ENCODE assay signal across 17 mouse cellular contexts in the genomic region with DNA sequence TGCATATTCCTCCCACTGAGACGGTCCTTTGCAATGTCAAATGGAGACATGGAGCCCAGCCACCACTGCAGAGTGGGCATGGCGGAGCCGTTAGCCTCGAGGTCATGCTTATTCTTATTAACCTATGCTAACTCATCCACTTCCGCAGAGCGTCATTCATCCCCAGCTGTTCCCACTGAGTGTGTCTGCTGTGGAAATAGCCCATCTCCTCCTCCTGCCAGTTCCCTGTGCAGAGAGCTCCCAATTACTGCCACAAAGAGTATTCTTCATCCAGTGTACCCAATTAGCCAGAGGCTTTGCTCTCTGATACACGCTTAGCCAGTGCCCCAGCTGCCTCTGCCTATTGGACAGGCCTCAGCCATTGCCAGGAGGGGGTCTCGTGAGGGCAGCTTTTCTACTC.
DNase-seq lines count a peak whose midpoint lies in the region; ATAC-seq lines count a peak whose summit lies in the region.
"Had no signal": no experiment of that assay in that cellular context is flagged by ENCODE, and none has a peak within 500 bp of the region (broad histone marks: within the 10 kb centered on the region; RNA-seq: fewer than 3 reads in every experiment).

No protein-coding gene starts in this region.

- no peak overlapping the region for H3K4me3 ChIP-seq in midbrain, embryonic 12.5 days
- H3K4me3 ChIP-seq in midbrain, embryonic 10.5 days: no peak overlapping the region
- no peak overlapping the region for H3K4me3 ChIP-seq in forebrain, embryonic 10.5 days
- no peak overlapping the region for H3K4me3 ChIP-seq in hindbrain, embryonic 10.5 days
- no peak overlapping the region for H3K4me3 ChIP-seq in midbrain, embryonic 16.5 days (ENCODE audit: low read depth, low read length)
- no peak overlapping the region for H3K4me3 ChIP-seq in intestine, embryonic 16.5 days (ENCODE audit: low read length)
- no peak overlapping the region for H3K4me3 ChIP-seq in heart, embryonic 11.5 days (ENCODE audit: low read depth, low read length)
- no peak overlapping the region for H3K4me3 ChIP-seq in kidney, embryonic 14.5 days (ENCODE audit: low read length)
- H3K4me3 ChIP-seq: heart, adult 2 months; limb, embryonic 15.5 days had no signal

- H3K9me3 ChIP-seq in midbrain, embryonic 12.5 days: no peaks in the 10 kb centered on the region
- no peaks in the 10 kb centered on the region for H3K9me3 ChIP-seq in midbrain, embryonic 10.5 days (replicated peaks)
- H3K9me3 ChIP-seq in forebrain, embryonic 10.5 days: no peaks in the 10 kb centered on the region
- H3K9me3 ChIP-seq in hindbrain, embryonic 10.5 days: no peaks in the 10 kb centered on the region
- H3K9me3 ChIP-seq in midbrain, embryonic 16.5 days (replicated peaks; ENCODE audit: control insufficient read depth, low read length, poor library complexity, severe bottlenecking): no peaks in the 10 kb centered on the region
- no peaks in the 10 kb centered on the region for H3K9me3 ChIP-seq in intestine, embryonic 16.5 days (ENCODE audit: control insufficient read depth, low read length)
- no peaks in the 10 kb centered on the region for H3K9me3 ChIP-seq in heart, embryonic 11.5 days (replicated peaks; ENCODE audit: control insufficient read depth, low read length)
- no peaks in the 10 kb centered on the region for H3K9me3 ChIP-seq in kidney, embryonic 14.5 days (ENCODE audit: control insufficient read depth, low read length)
- H3K9me3 ChIP-seq: limb, embryonic 15.5 days had no signal

- peaks cover 12% of the 10 kb centered on the region; the same call in 1 of the 2 replicates for H3K4me1 ChIP-seq in midbrain, embryonic 12.5 days
- no peaks in the 10 kb centered on the region for H3K4me1 ChIP-seq in midbrain, embryonic 10.5 days
- peaks cover 14% of the 10 kb centered on the region for H3K4me1 ChIP-seq in forebrain, embryonic 10.5 days
- 0 out of 2 replicates have a peak, but pooled peaks cover 6% of the 10 kb centered on the region for H3K4me1 ChIP-seq in hindbrain, embryonic 10.5 days (replicated peaks)
- no peaks in the 10 kb centered on the region for H3K4me1 ChIP-seq in midbrain, embryonic 16.5 days (ENCODE audit: control insufficient read depth, insufficient read depth, low read length)
- H3K4me1 ChIP-seq in intestine, embryonic 16.5 days (ENCODE audit: control insufficient read depth, insufficient read depth, low read length): no peaks in the 10 kb centered on the region
- H3K4me1 ChIP-seq in heart, embryonic 11.5 days (ENCODE audit: control insufficient read depth, insufficient read depth, low read length): no peaks in the 10 kb centered on the region
- no peaks in the 10 kb centered on the region for H3K4me1 ChIP-seq in kidney, embryonic 14.5 days (ENCODE audit: control insufficient read depth, insufficient read depth, low read length)
- H3K4me1 ChIP-seq: limb, embryonic 15.5 days had no signal

- peak; percentile 75; the same call in 1 of the 2 replicates for ATAC-seq in midbrain, embryonic 12.5 days (ENCODE audit: low FRiP score, low read depth)
- ATAC-seq in midbrain, embryonic 16.5 days: peak; percentile 66; the same call in 1 of the 2 replicates
- ATAC-seq in intestine, embryonic 16.5 days: no peak
- no peak for ATAC-seq in heart, embryonic 11.5 days (replicated peaks; ENCODE audit: insufficient number of reproducible peaks, low FRiP score, low TSS enrichment)
- ATAC-seq in kidney, embryonic 14.5 days (ENCODE audit: low FRiP score, low TSS enrichment): no peak

- H3K27me3 ChIP-seq in midbrain, embryonic 12.5 days: no peaks in the 10 kb centered on the region
- H3K27me3 ChIP-seq in midbrain, embryonic 10.5 days (ENCODE audit: low read depth, poor library complexity, severe bottlenecking): no peaks in the 10 kb centered on the region
- no peaks in the 10 kb centered on the region for H3K27me3 ChIP-seq in forebrain, embryonic 10.5 days (ENCODE audit: poor library complexity, severe bottlenecking)
- no peaks in the 10 kb centered on the region for H3K27me3 ChIP-seq in hindbrain, embryonic 10.5 days (ENCODE audit: insufficient read depth, poor library complexity, severe bottlenecking)
- no peaks in the 10 kb centered on the region for H3K27me3 ChIP-seq in midbrain, embryonic 16.5 days (ENCODE audit: control insufficient read depth, insufficient read depth, low read depth, low read length)
- H3K27me3 ChIP-seq in intestine, embryonic 16.5 days (replicated peaks; ENCODE audit: control insufficient read depth, insufficient read depth, low read length): no peaks in the 10 kb centered on the region
- no peaks in the 10 kb centered on the region for H3K27me3 ChIP-seq in heart, embryonic 11.5 days (ENCODE audit: control insufficient read depth, insufficient read depth, low read length)
- no peaks in the 10 kb centered on the region for H3K27me3 ChIP-seq in kidney, embryonic 14.5 days (ENCODE audit: control insufficient read depth, insufficient read depth, low read length)
- H3K27me3 ChIP-seq: limb, embryonic 15.5 days had no signal

- no peak overlapping the region for H3K4me2 ChIP-seq in midbrain, embryonic 12.5 days (replicated peaks)
- H3K4me2 ChIP-seq in midbrain, embryonic 16.5 days (ENCODE audit: low read length): no peak overlapping the region
- no peak overlapping the region for H3K4me2 ChIP-seq in intestine, embryonic 16.5 days (ENCODE audit: low read depth, low read length)
- H3K4me2 ChIP-seq in heart, embryonic 11.5 days: no peak overlapping the region
- no peak overlapping the region for H3K4me2 ChIP-seq in kidney, embryonic 14.5 days (replicated peaks; ENCODE audit: low read depth, low read length)
- H3K4me2 ChIP-seq: limb, embryonic 15.5 days had no signal

- no peak for DNase-seq in midbrain, embryonic 10.5 days (ENCODE audit: low spot score)
- DNase-seq in forebrain, embryonic 10.5 days (ENCODE audit: extremely low spot score, low spot score): peak; percentile 22
- peak; percentile 5 for DNase-seq in hindbrain, embryonic 10.5 days (ENCODE audit: low spot score)
- DNase-seq: cerebellum, adult 11-12 months; heart, adult 2 months; heart, postnatal 36 days; kidney, adult 18-20 months; lung, adult 2 months; spleen, adult 18-20 months; thymus, postnatal 25 days had no signal

- WGBS in midbrain, embryonic 12.5 days: 64% methylated on average over 8 of the region's 8 CpGs
- 79% methylated on average over 8 of the region's 8 CpGs for WGBS in midbrain, embryonic 10.5 days
- 70% methylated on average over 8 of the region's 8 CpGs for WGBS in forebrain, embryonic 10.5 days
- WGBS in hindbrain, embryonic 10.5 days: 73% methylated on average over 8 of the region's 8 CpGs
- 23% methylated on average over 8 of the region's 8 CpGs for WGBS in midbrain, embryonic 16.5 days
- WGBS in intestine, embryonic 16.5 days: 70% methylated on average over 8 of the region's 8 CpGs
- WGBS in heart, embryonic 11.5 days (ENCODE audit: insufficient replicate concordance): 75% methylated on average over 8 of the region's 8 CpGs
- WGBS in kidney, embryonic 14.5 days: 79% methylated on average over 8 of the region's 8 CpGs

- peak overlapping the region; percentile 46; the same call in 1 of the 2 replicates for H3K27ac ChIP-seq in midbrain, embryonic 12.5 days (replicated peaks)
- no peak overlapping the region for H3K27ac ChIP-seq in midbrain, embryonic 10.5 days (replicated peaks)
- peak overlapping the region; percentile 12; the same call in 1 of the 2 replicates for H3K27ac ChIP-seq in forebrain, embryonic 10.5 days
- no peak overlapping the region for H3K27ac ChIP-seq in hindbrain, embryonic 10.5 days
- peak overlapping the region; percentile 57 for H3K27ac ChIP-seq in midbrain, embryonic 16.5 days (ENCODE audit: low read length)
- H3K27ac ChIP-seq in intestine, embryonic 16.5 days (ENCODE audit: low read length): no peak overlapping the region
- no peak overlapping the region for H3K27ac ChIP-seq in heart, embryonic 11.5 days (ENCODE audit: low read depth, low read length)
- no peak overlapping the region for H3K27ac ChIP-seq in kidney, embryonic 14.5 days (ENCODE audit: low read depth, low read length)
- H3K27ac ChIP-seq: heart, adult 2 months; limb, embryonic 15.5 days; macrophage had no signal

- H3K36me3 ChIP-seq in midbrain, embryonic 12.5 days: no peaks in the 10 kb centered on the region
- no peaks in the 10 kb centered on the region for H3K36me3 ChIP-seq in midbrain, embryonic 10.5 days
- H3K36me3 ChIP-seq in forebrain, embryonic 10.5 days (replicated peaks): no peaks in the 10 kb centered on the region
- H3K36me3 ChIP-seq in hindbrain, embryonic 10.5 days: no peaks in the 10 kb centered on the region
- H3K36me3 ChIP-seq in midbrain, embryonic 16.5 days (ENCODE audit: control insufficient read depth, insufficient read depth, low read length): peaks cover 17% of the 10 kb centered on the region
- no peaks in the 10 kb centered on the region for H3K36me3 ChIP-seq in intestine, embryonic 16.5 days (ENCODE audit: control insufficient read depth, insufficient read depth, low read length)
- no peaks in the 10 kb centered on the region for H3K36me3 ChIP-seq in heart, embryonic 11.5 days (ENCODE audit: control insufficient read depth, insufficient read depth, low read length)
- H3K36me3 ChIP-seq in kidney, embryonic 14.5 days (ENCODE audit: control insufficient read depth, insufficient read depth, low read length): no peaks in the 10 kb centered on the region
- H3K36me3 ChIP-seq: limb, embryonic 15.5 days had no signal

- H3K9ac ChIP-seq in midbrain, embryonic 12.5 days (replicated peaks): no peak overlapping the region
- no peak overlapping the region for H3K9ac ChIP-seq in midbrain, embryonic 16.5 days (ENCODE audit: low read depth, low read length)
- H3K9ac ChIP-seq in intestine, embryonic 16.5 days (ENCODE audit: low read depth, low read length): no peak overlapping the region
- no peak overlapping the region for H3K9ac ChIP-seq in heart, embryonic 11.5 days (ENCODE audit: low read depth, low read length)
- no peak overlapping the region for H3K9ac ChIP-seq in kidney, embryonic 14.5 days (ENCODE audit: low read depth, low read length)
- H3K9ac ChIP-seq: limb, embryonic 15.5 days had no signal

Comparison
In these comparisons a context has a peak if more than half of its experiments do, and no peak if none do; other contexts are left out.
1. H3K27ac ChIP-seq: peak in midbrain, embryonic 12.5 days (single experiment), forebrain, embryonic 10.5 days (single experiment) and midbrain, embryonic 16.5 days (single experiment); none in midbrain, embryonic 10.5 days (single experiment), hindbrain, embryonic 10.5 days (single experiment), intestine, embryonic 16.5 days (single experiment), heart, embryonic 11.5 days (single experiment) and kidney, embryonic 14.5 days (single experiment).
2. ATAC-seq: peak in midbrain, embryonic 12.5 days (single experiment) and midbrain, embryonic 16.5 days (single experiment); none in intestine, embryonic 16.5 days (single experiment), heart, embryonic 11.5 days (single experiment) and kidney, embryonic 14.5 days (single experiment).